Mouse (Mus musculus): Measurements from ENCODE around the gene Psmd7. TPM values are rescaled to one million over a fixed set of nuclear protein-coding genes. Genes with fewer than 3 reads are reported as not detected.
A peak's percentile ranks its signal among the peaks of the same experiment; 100 is the strongest.

The Psmd7 gene
- total and polyA plus RNA-seq, 3 experiments = 55.3 to 101 (median 91.2) TPM

GRCm38 (mm10) chr8:107545621-107546152 lies 42.6 kb downstream of the Psmd7 start:
- peak overlapping the region; percentile 20 for H3K27ac ChIP-seq
- 86% methylated on average over 11 of the region's 11 CpGs for WGBS
- no peak overlapping the region for H3K9ac ChIP-seq (ENCODE audit: low read depth, low read length)
- peaks cover 6% of the 10 kb centered on the region for H3K4me1 ChIP-seq (ENCODE audit: control insufficient read depth, insufficient read depth, low read length)
- H3K4me3 ChIP-seq = no peak overlapping the region
- TF ChIP-seq EP300 (IDR thresholded peaks at IDR 0.05; ENCODE audit: insufficient read depth, low read depth, low read length) = no peak
- TF ChIP-seq POLR2A (IDR thresholded peaks at IDR 0.05; ENCODE audit: insufficient read depth, low read depth, low read length) = no peak
- no peak for TF ChIP-seq CTCF (IDR thresholded peaks at IDR 0.05)
- H3K79me2 ChIP-seq (replicated peaks; ENCODE audit: control insufficient read depth, insufficient read depth, low read length) = no peaks in the 10 kb centered on the region
- intact Hi-C loops (cut with DNase I) = no loop called here
- H3K27me3 ChIP-seq (ENCODE audit: control insufficient read depth, insufficient read depth, low read length) = no peaks in the 10 kb centered on the region
- no peaks in the 10 kb centered on the region for H3K36me3 ChIP-seq (ENCODE audit: control insufficient read depth, insufficient read depth, low read length)
- DNase-seq = no peak

- H3K79me2 ChIP-seq (replicated peaks; ENCODE audit: control insufficient read depth, insufficient read depth, low read length) = no peaks in the 10 kb centered on the region
- H3K4me1 ChIP-seq (ENCODE audit: control insufficient read depth, insufficient read depth, low read length) = peaks cover 6% of the 10 kb centered on the region
- H3K9ac ChIP-seq (ENCODE audit: low read depth, low read length) = no peak overlapping the region
- no peaks in the 10 kb centered on the region for H3K27me3 ChIP-seq (ENCODE audit: control insufficient read depth, insufficient read depth, low read length)
- H3K27ac ChIP-seq = peak overlapping the region; percentile 54
- intact Hi-C loops (cut with DNase I) = loop anchor here (5.0 kb wide), 1 partner anchor 47 kb away; no protein-coding TSS in a partner anchor
- no peaks in the 10 kb centered on the region for H3K36me3 ChIP-seq (ENCODE audit: control insufficient read depth, insufficient read depth, low read length)
- 40% methylated on average over 10 of the region's 10 CpGs for WGBS
- no peak overlapping the region for H3K4me3 ChIP-seq
- TF ChIP-seq EP300 (IDR thresholded peaks at IDR 0.05; ENCODE audit: insufficient read depth, low read depth, low read length) (no peak), POLR2A (IDR thresholded peaks at IDR 0.05; ENCODE audit: insufficient read depth, low read depth, low read length) (peak; percentile 48; the same call in 1 of the 2 replicates), CTCF (IDR thresholded peaks at IDR 0.05) (no peak)
- DNase-seq = peak in 1 of 2 experiments; percentile 56
Observed at GRCm38 (mm10) chr8:107544651-107545174, 43.6 kb downstream of the Psmd7 start.

- H3K79me2 ChIP-seq (replicated peaks; ENCODE audit: control insufficient read depth, insufficient read depth, low read length) = no peaks in the 10 kb centered on the region
- peaks cover 6% of the 10 kb centered on the region for H3K4me1 ChIP-seq (ENCODE audit: control insufficient read depth, insufficient read depth, low read length)
- H3K27ac ChIP-seq = no peak overlapping the region
- no peaks in the 10 kb centered on the region for H3K27me3 ChIP-seq (ENCODE audit: control insufficient read depth, insufficient read depth, low read length)
- DNase-seq = no peak
- H3K36me3 ChIP-seq (ENCODE audit: control insufficient read depth, insufficient read depth, low read length) = no peaks in the 10 kb centered on the region
- intact Hi-C loops (cut with DNase I) = loop anchor here (5.0 kb wide), 1 partner anchor 47 kb away; no protein-coding TSS in a partner anchor
- TF ChIP-seq CTCF (IDR thresholded peaks at IDR 0.05) (no peak), EP300 (IDR thresholded peaks at IDR 0.05; ENCODE audit: insufficient read depth, low read depth, low read length) (no peak), POLR2A (IDR thresholded peaks at IDR 0.05; ENCODE audit: insufficient read depth, low read depth, low read length) (no peak)
- no peak overlapping the region for H3K9ac ChIP-seq (ENCODE audit: low read depth, low read length)
- H3K4me3 ChIP-seq = no peak overlapping the region
- 87% methylated on average over 8 of the region's 8 CpGs for WGBS
Observed at GRCm38 (mm10) chr8:107544211-107544610, 44.1 kb downstream of the Psmd7 start.

GRCm38 (mm10) chr8:107543714-107544113 lies 44.5 kb downstream of the Psmd7 start:
- no peaks in the 10 kb centered on the region for H3K27me3 ChIP-seq (ENCODE audit: control insufficient read depth, insufficient read depth, low read length)
- WGBS = 84% methylated on average over 11 of the region's 11 CpGs

GRCm38 (mm10) chr8:107542151-107542550 lies 46.1 kb downstream of the Psmd7 start:
- H3K36me3 ChIP-seq (ENCODE audit: control insufficient read depth, insufficient read depth, low read length) = no peaks in the 10 kb centered on the region
- peaks cover 6% of the 10 kb centered on the region for H3K4me1 ChIP-seq (ENCODE audit: control insufficient read depth, insufficient read depth, low read length)
- no peaks in the 10 kb centered on the region for H3K79me2 ChIP-seq (replicated peaks; ENCODE audit: control insufficient read depth, insufficient read depth, low read length)
- no peak overlapping the region for H3K4me3 ChIP-seq
- peak overlapping the region; percentile 41 for H3K27ac ChIP-seq
- H3K9ac ChIP-seq (ENCODE audit: low read depth, low read length) = no peak overlapping the region
- TF ChIP-seq POLR2A (IDR thresholded peaks at IDR 0.05; ENCODE audit: insufficient read depth, low read depth, low read length) = no peak
- no peak for TF ChIP-seq EP300 (IDR thresholded peaks at IDR 0.05; ENCODE audit: insufficient read depth, low read depth, low read length)
- TF ChIP-seq CTCF (IDR thresholded peaks at IDR 0.05) = no peak
- intact Hi-C loops (cut with DNase I) = loop anchor here (5.0 kb wide), 1 partner anchor 45 kb away; no protein-coding TSS in a partner anchor
- 55% methylated on average over 3 of the region's 3 CpGs for whole genome bisulfite sequencing
- H3K27me3 ChIP-seq (ENCODE audit: control insufficient read depth, insufficient read depth, low read length) = no peaks in the 10 kb centered on the region
- peak in 1 of 2 experiments; percentile 37 for DNase-seq

More at GRCm38 (mm10) chr8:107543714-107544113, 44.5 kb downstream of the Psmd7 start:
- Histone ChIP-seq H3K4me3 (no peak overlapping the region), H3K79me2 (replicated peaks; ENCODE audit: control insufficient read depth, insufficient read depth, low read length) (no peaks in the 10 kb centered on the region), H3K36me3 (ENCODE audit: control insufficient read depth, insufficient read depth, low read length) (no peaks in the 10 kb centered on the region), H3K9ac (ENCODE audit: low read depth, low read length) (no peak overlapping the region), H3K27ac (no peak overlapping the region), H3K4me1 (ENCODE audit: control insufficient read depth, insufficient read depth, low read length) (peaks cover 6% of the 10 kb centered on the region)
- no peak for TF ChIP-seq POLR2A (IDR thresholded peaks at IDR 0.05; ENCODE audit: insufficient read depth, low read depth, low read length)
- TF ChIP-seq CTCF (IDR thresholded peaks at IDR 0.05) = no peak
- no peak for TF ChIP-seq EP300 (IDR thresholded peaks at IDR 0.05; ENCODE audit: insufficient read depth, low read depth, low read length)
- intact Hi-C loops (cut with DNase I) = loop anchor here (5.0 kb wide), 1 partner anchor 46 kb away; no protein-coding TSS in a partner anchor
- no peak for DNase-seq

- WGBS = 43% methylated on average over 4 of the region's 4 CpGs
- intact Hi-C loops (cut with DNase I) = loop anchor here (5.0 kb wide), 1 partner anchor 44 kb away; no protein-coding TSS in a partner anchor
- Histone ChIP-seq H3K27me3 (ENCODE audit: control insufficient read depth, insufficient read depth, low read length) (no peaks in the 10 kb centered on the region), H3K27ac (peak overlapping the region; percentile 41; the same call in 1 of the 2 replicates), H3K36me3 (ENCODE audit: control insufficient read depth, insufficient read depth, low read length) (no peaks in the 10 kb centered on the region), H3K4me3 (no peak overlapping the region), H3K9ac (ENCODE audit: low read depth, low read length) (no peak overlapping the region), H3K4me1 (ENCODE audit: control insufficient read depth, insufficient read depth, low read length) (peaks cover 6% of the 10 kb centered on the region), H3K79me2 (replicated peaks; ENCODE audit: control insufficient read depth, insufficient read depth, low read length) (no peaks in the 10 kb centered on the region)
- no peak for TF ChIP-seq POLR2A (IDR thresholded peaks at IDR 0.05; ENCODE audit: insufficient read depth, low read depth, low read length)
- no peak for TF ChIP-seq EP300 (IDR thresholded peaks at IDR 0.05; ENCODE audit: insufficient read depth, low read depth, low read length)
- TF ChIP-seq CTCF (IDR thresholded peaks at IDR 0.05) = no peak
- no peak for DNase-seq
Observed at GRCm38 (mm10) chr8:107541369-107541768, 46.9 kb downstream of the Psmd7 start.

Data from heart, adult 2 months (tissue).